Mouse (Mus musculus): ENCODE measurements around the gene Gkap1. TPM values are rescaled to one million over a fixed set of nuclear protein-coding genes. Genes with fewer than 3 reads are reported as not detected.
A peak's percentile ranks its signal among the peaks of the same experiment; 100 is the strongest.

Gkap1 gene
- 1.5 and 2.2 TPM in 2 replicates for polyA plus RNA-seq (2012; rRNA removed)

DNA sequence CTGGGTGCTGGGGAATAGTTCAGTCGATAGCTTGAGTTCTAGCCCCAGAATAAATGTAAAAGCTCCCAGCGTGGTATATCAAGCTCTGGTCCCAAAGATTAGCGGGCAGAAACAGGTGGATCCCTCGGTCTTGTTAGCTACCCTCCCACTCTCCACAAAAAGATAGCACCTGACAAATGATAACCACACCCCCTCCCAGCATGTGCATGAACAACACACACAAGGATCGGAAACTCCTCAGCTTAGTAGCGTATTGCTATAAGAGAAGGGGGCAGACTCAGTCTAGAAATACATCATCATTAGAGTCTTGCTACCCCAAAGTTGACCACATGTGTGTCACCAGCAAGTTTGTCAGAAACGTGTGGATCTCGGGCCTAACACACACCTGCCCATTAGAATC, at the start of gene Gkap1:
Gene Gkap1 (minus strand): TSS at position 101 of the 400 bp plus-strand sequence.
- Histone ChIP-seq H3K4me3 (ENCODE audit: extremely low read depth, insufficient read depth, insufficient read length) (peak within 1 kb of the TSS; percentile 69; the same call in 1 of the 2 replicates), H3K4me1 (ENCODE audit: control insufficient read depth, insufficient read depth, insufficient read length) (no peaks in the 10 kb centered on the region; the same call in none of the 2 replicates), H3K27ac (ENCODE audit: insufficient read depth, low read length) (no peak within 1 kb of the TSS), H3K27me3 (ENCODE audit: control insufficient read depth, insufficient read depth, low read length) (peaks cover 19% of the 10 kb centered on the region), H3K36me3 (ENCODE audit: control insufficient read depth, insufficient read depth, low read length) (no peaks in the 10 kb centered on the region)
- WGBS, result 84% methylated on average over 8 of the region's 8 CpGs
- DNase-seq (ENCODE audit: low read depth in 1 of 2, low spot score in 2 of 2), result no peak
- TF ChIP-seq POLR2A (IDR thresholded peaks at IDR 0.05; ENCODE audit: low read depth, low read length) (no peak), CTCF (IDR thresholded peaks at IDR 0.05; ENCODE audit: extremely low read depth, insufficient read depth, insufficient read length, insufficient replicate concordance) (no peak)

DNA sequence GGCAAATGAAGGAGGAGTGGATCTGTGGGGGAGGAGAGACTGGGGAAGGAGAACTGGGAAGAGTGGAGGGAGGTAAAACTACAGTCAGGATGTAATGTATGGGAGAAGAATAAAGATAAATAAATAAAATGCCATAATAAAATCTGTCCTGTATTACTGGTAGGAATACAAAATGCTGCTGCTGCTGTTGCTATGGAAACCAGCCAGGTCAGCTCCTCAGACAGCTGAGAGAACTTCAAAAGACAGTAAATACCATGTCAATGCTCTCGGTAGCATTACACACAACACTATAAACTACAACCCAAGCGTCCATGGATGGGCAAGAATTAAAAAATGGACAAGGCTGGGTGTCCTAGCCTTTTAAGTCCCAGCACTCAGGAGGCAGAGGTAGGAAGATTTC, 42.3 kb upstream of the Gkap1 start:
- Histone ChIP-seq H3K36me3 (ENCODE audit: control insufficient read depth, insufficient read depth, low read length) (no peaks in the 10 kb centered on the region), H3K27ac (ENCODE audit: insufficient read depth, low read length) (no peak overlapping the region), H3K4me3 (ENCODE audit: extremely low read depth, insufficient read depth, insufficient read length) (no peak overlapping the region), H3K4me1 (ENCODE audit: control insufficient read depth, insufficient read depth, insufficient read length) (no peaks in the 10 kb centered on the region), H3K27me3 (ENCODE audit: control insufficient read depth, insufficient read depth, low read length) (no peaks in the 10 kb centered on the region)
- 74% methylated on average over 2 of the region's 2 CpGs for WGBS
- TF ChIP-seq CTCF (IDR thresholded peaks at IDR 0.05; ENCODE audit: extremely low read depth, insufficient read depth, insufficient read length, insufficient replicate concordance) (no peak), POLR2A (IDR thresholded peaks at IDR 0.05; ENCODE audit: low read depth, low read length) (no peak)
- DNase-seq (ENCODE audit: low read depth in 1 of 2, low spot score in 2 of 2), result no peak

DNA sequence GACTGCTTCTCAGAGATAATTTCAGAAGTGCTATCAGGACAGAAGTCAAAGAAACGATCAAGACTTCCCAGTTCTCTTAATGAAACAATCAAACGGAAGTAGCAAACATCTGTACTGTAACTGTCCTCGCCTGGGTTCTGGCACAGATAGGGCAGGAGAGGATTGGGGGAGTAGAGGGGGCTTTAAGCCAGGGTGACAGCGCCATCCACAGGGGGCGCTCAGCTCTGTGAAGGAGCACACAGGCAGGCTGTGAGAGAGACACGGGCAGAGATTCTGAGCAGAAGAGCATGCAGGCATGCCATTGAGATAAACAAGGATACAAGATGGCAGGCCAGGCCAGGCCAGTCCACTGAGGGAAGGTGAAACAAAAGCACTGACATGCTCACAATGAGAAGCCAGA, 39.5 kb upstream of the Gkap1 start:
- TF ChIP-seq CTCF (IDR thresholded peaks at IDR 0.05; ENCODE audit: extremely low read depth, insufficient read depth, insufficient read length, insufficient replicate concordance), result no peak
- no peak for TF ChIP-seq POLR2A (IDR thresholded peaks at IDR 0.05; ENCODE audit: low read depth, low read length)
- Histone ChIP-seq H3K4me3 (ENCODE audit: extremely low read depth, insufficient read depth, insufficient read length) (no peak overlapping the region), H3K36me3 (ENCODE audit: control insufficient read depth, insufficient read depth, low read length) (no peaks in the 10 kb centered on the region), H3K27ac (ENCODE audit: insufficient read depth, low read length) (no peak overlapping the region), H3K4me1 (ENCODE audit: control insufficient read depth, insufficient read depth, insufficient read length) (no peaks in the 10 kb centered on the region), H3K27me3 (ENCODE audit: control insufficient read depth, insufficient read depth, low read length) (no peaks in the 10 kb centered on the region)
- 68% methylated on average over 6 of the region's 6 CpGs for WGBS
- DNase-seq (ENCODE audit: low read depth in 1 of 2, low spot score in 2 of 2), result no peak

DNA sequence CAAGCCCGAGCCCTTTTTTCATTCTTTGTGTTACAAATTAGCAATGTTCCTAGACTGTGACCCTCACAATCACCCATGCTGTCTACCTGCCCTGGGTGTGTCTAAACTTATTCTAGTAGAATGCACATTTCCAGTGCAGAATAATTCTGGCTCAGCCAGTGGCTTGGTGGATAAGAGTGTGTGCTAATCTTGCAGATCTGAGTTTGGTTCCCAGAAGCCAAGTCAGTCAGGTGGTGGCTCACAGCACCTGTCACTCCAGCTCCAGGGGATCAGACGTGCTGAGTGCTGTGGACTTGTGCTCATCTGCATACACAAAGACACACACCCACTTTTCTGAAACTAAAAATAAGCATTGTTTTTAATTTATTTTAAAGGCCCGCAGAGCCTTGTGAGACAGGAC, 38.3 kb upstream of the Gkap1 start:
- TF ChIP-seq CTCF (IDR thresholded peaks at IDR 0.05; ENCODE audit: extremely low read depth, insufficient read depth, insufficient read length, insufficient replicate concordance) (no peak), POLR2A (IDR thresholded peaks at IDR 0.05; ENCODE audit: low read depth, low read length) (no peak)
- DNase-seq (ENCODE audit: low read depth in 1 of 2, low spot score in 2 of 2), result no peak
- Histone ChIP-seq H3K4me1 (ENCODE audit: control insufficient read depth, insufficient read depth, insufficient read length) (no peaks in the 10 kb centered on the region), H3K36me3 (ENCODE audit: control insufficient read depth, insufficient read depth, low read length) (no peaks in the 10 kb centered on the region), H3K27me3 (ENCODE audit: control insufficient read depth, insufficient read depth, low read length) (no peaks in the 10 kb centered on the region), H3K27ac (ENCODE audit: insufficient read depth, low read length) (no peak overlapping the region), H3K4me3 (ENCODE audit: extremely low read depth, insufficient read depth, insufficient read length) (no peak overlapping the region)
- WGBS, result 76% methylated on average over 3 of the region's 3 CpGs

DNA sequence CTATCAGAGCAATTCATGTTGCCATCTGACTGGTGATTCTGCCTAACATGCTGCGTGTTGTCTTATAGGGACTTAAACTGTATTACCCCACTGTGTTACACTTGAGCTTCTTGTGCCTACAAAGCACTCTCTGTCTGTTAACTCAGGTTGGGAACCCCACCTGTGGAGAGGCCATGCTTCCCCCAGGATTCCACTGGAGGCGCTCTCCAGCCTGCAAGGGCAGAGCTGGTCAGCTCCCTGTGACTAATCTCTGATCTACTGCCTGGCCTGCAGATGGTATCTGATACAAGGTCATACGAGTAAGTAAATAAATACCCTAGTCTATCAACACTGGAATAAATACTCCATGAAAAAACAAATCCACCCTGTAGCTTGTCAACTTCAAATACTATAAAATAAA, 35.9 kb upstream of the Gkap1 start:
- H3K4me1 ChIP-seq (ENCODE audit: control insufficient read depth, insufficient read depth, insufficient read length), result no peaks in the 10 kb centered on the region
- H3K27ac ChIP-seq (ENCODE audit: insufficient read depth, low read length), result no peak overlapping the region
- TF ChIP-seq CTCF (IDR thresholded peaks at IDR 0.05; ENCODE audit: extremely low read depth, insufficient read depth, insufficient read length, insufficient replicate concordance) (no peak), POLR2A (IDR thresholded peaks at IDR 0.05; ENCODE audit: low read depth, low read length) (no peak)
- no peaks in the 10 kb centered on the region for H3K36me3 ChIP-seq (ENCODE audit: control insufficient read depth, insufficient read depth, low read length)
- H3K27me3 ChIP-seq (ENCODE audit: control insufficient read depth, insufficient read depth, low read length), result no peaks in the 10 kb centered on the region
- no peak for DNase-seq (ENCODE audit: low read depth in 1 of 2, low spot score in 2 of 2)
- 84% methylated on average over 3 of the region's 3 CpGs for WGBS
- no peak overlapping the region for H3K4me3 ChIP-seq (ENCODE audit: extremely low read depth, insufficient read depth, insufficient read length)

DNA sequence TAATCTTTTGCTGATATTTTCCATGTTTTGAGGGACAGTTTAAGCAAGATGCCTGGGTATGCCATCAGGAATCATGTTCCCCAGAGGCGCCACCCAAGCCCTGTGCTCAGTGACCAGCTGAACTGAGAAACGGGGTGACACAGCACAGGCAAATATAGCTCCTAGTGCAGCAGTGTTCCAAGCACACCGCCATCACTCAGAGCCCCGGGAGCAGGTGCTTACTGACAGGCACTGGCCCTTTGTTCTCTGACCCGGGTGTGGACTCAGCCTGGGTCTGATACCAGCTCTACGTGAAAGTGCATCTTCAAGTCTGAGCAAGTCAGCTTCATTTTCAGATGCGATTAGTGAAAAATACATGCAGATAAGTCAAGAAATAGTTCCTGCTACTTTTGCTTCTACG, 34.0 kb upstream of the Gkap1 start:
- no peak for DNase-seq (ENCODE audit: low read depth in 1 of 2, low spot score in 2 of 2)
- TF ChIP-seq POLR2A (IDR thresholded peaks at IDR 0.05; ENCODE audit: low read depth, low read length), result no peak
- no peak for TF ChIP-seq CTCF (IDR thresholded peaks at IDR 0.05; ENCODE audit: extremely low read depth, insufficient read depth, insufficient read length, insufficient replicate concordance)
- Histone ChIP-seq H3K27me3 (ENCODE audit: control insufficient read depth, insufficient read depth, low read length) (no peaks in the 10 kb centered on the region), H3K27ac (ENCODE audit: insufficient read depth, low read length) (no peak overlapping the region), H3K4me1 (ENCODE audit: control insufficient read depth, insufficient read depth, insufficient read length) (no peaks in the 10 kb centered on the region), H3K4me3 (ENCODE audit: extremely low read depth, insufficient read depth, insufficient read length) (no peak overlapping the region), H3K36me3 (ENCODE audit: control insufficient read depth, insufficient read depth, low read length) (no peaks in the 10 kb centered on the region)
- 85% methylated on average over 8 of the region's 8 CpGs for WGBS

DNA sequence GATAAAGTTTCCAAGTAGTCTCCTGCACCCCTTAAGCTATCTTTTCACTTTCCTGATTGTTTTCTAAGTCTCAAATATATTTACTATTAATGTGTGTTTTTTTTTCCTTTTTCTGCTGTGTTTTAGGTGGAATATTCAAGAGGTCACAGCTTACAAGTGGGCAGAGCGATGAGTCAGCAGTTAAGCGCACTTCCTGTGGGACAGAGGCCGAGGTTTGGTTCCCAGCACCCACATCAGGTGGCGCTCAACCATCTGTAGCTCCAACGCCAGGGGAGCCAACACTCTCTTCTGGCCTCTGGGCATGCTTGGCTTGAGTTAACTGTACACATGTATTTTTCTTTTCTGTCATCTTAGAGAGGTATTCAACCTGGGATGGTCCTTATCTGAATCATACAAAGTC, 32.0 kb upstream of the Gkap1 start:
- TF ChIP-seq CTCF (IDR thresholded peaks at IDR 0.05; ENCODE audit: extremely low read depth, insufficient read depth, insufficient read length, insufficient replicate concordance) (no peak), POLR2A (IDR thresholded peaks at IDR 0.05; ENCODE audit: low read depth, low read length) (no peak)
- WGBS, result 84% methylated on average over 5 of the region's 5 CpGs
- H3K27me3 ChIP-seq (ENCODE audit: control insufficient read depth, insufficient read depth, low read length), result no peaks in the 10 kb centered on the region
- no peak for DNase-seq (ENCODE audit: low read depth in 1 of 2, low spot score in 2 of 2)
- H3K36me3 ChIP-seq (ENCODE audit: control insufficient read depth, insufficient read depth, low read length), result no peaks in the 10 kb centered on the region
- H3K4me3 ChIP-seq (ENCODE audit: extremely low read depth, insufficient read depth, insufficient read length), result no peak overlapping the region
- no peak overlapping the region for H3K27ac ChIP-seq (ENCODE audit: insufficient read depth, low read length)
- no peaks in the 10 kb centered on the region for H3K4me1 ChIP-seq (ENCODE audit: control insufficient read depth, insufficient read depth, insufficient read length)

Data from spleen, adult 2 months (tissue).